Comparison of ENCODE assay signal across 12 mouse cellular contexts in the genomic region with DNA sequence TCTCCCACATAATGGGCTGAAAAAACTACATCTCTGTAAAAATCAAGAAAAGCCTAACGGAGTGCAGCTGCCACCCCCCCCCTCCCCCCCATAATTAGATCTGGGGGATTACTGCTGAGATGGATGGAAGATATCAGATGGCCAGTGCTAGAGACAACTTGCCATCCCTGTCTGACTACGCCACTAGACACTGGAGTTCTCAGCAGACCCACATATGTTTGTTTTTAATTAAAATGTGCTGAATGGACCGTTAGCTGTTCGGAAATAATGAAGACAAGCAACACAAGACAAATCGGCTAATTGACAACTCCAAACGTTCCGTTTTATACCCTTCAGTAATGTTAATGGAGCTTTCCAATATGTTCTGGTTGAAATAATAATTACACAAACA.
DNase-seq lines count a peak whose midpoint lies in the region; ATAC-seq and TF ChIP-seq lines count a peak whose summit lies in the region.
"Had no signal": no experiment of that assay in that cellular context is flagged by ENCODE, and none has a peak within 500 bp of the region (broad histone marks: within the 10 kb centered on the region; RNA-seq: fewer than 3 reads in every experiment).

No protein-coding gene starts in this region.

- H3K4me1 ChIP-seq in heart, adult 2 months (ENCODE audit: control insufficient read depth, insufficient read depth, low read length) = peaks cover 6% of the 10 kb centered on the region
- H3K4me1 ChIP-seq in heart, embryonic 10.5 days = 0 out of 2 replicates have a peak, but pooled peaks cover 6% of the 10 kb centered on the region
- no peaks in the 10 kb centered on the region for H3K4me1 ChIP-seq in lung, postnatal 0 days (ENCODE audit: insufficient read depth, low read depth, low read length)
- H3K4me1 ChIP-seq in midbrain, embryonic 10.5 days = peaks cover 22% of the 10 kb centered on the region
- H3K4me1 ChIP-seq: megakaryocyte, embryonic 14.5 days had no signal

- H3K27ac ChIP-seq in heart, adult 2 months = peak overlapping the region; percentile 13
- no peak overlapping the region for H3K27ac ChIP-seq in heart, embryonic 10.5 days
- H3K27ac ChIP-seq in lung, postnatal 0 days (ENCODE audit: low read length) = no peak overlapping the region
- H3K27ac ChIP-seq in midbrain, embryonic 10.5 days (replicated peaks) = 0 out of 2 replicates have a peak overlapping the region, but pooled peaks have one; percentile 9

- no peaks in the 10 kb centered on the region for H3K27me3 ChIP-seq in heart, adult 2 months (ENCODE audit: control insufficient read depth, insufficient read depth, low read length)
- no peaks in the 10 kb centered on the region for H3K27me3 ChIP-seq in heart, embryonic 10.5 days (ENCODE audit: insufficient read depth, poor library complexity, severe bottlenecking)
- H3K27me3 ChIP-seq in lung, postnatal 0 days (replicated peaks; ENCODE audit: insufficient read depth, low read length) = no peaks in the 10 kb centered on the region
- no peaks in the 10 kb centered on the region for H3K27me3 ChIP-seq in midbrain, embryonic 10.5 days (ENCODE audit: low read depth, poor library complexity, severe bottlenecking)
- H3K27me3 ChIP-seq: megakaryocyte, embryonic 14.5 days had no signal

- H3K4me2 ChIP-seq in lung, postnatal 0 days (replicated peaks; ENCODE audit: low read depth, low read length) = peak overlapping the region; percentile 25; the same call in 1 of the 2 replicates

- TF ChIP-seq EP300 in heart, adult 2 months (IDR thresholded peaks at IDR 0.05; ENCODE audit: insufficient read depth, low read depth, low read length) = no peak
- TF ChIP-seq EP300 in lung, postnatal 0 days (IDR thresholded peaks at IDR 0.05) = no peak

- WGBS in heart, adult 2 months = 78% methylated on average over 7 of the region's 7 CpGs
- WGBS in heart, embryonic 10.5 days = 83% methylated on average over 7 of the region's 7 CpGs
- WGBS in lung, postnatal 0 days = 66% methylated on average over 7 of the region's 7 CpGs
- 76% methylated on average over 7 of the region's 7 CpGs for WGBS in midbrain, embryonic 10.5 days

- no peak for TF ChIP-seq POLR2A in heart, adult 2 months (IDR thresholded peaks at IDR 0.05; ENCODE audit: insufficient read depth, low read depth, low read length)

- H3K4me3 ChIP-seq in heart, adult 2 months = no peak overlapping the region
- H3K4me3 ChIP-seq in heart, embryonic 10.5 days = no peak overlapping the region
- no peak overlapping the region for H3K4me3 ChIP-seq in lung, postnatal 0 days (ENCODE audit: low read depth, low read length)
- no peak overlapping the region for H3K4me3 ChIP-seq in midbrain, embryonic 10.5 days
- H3K4me3 ChIP-seq: megakaryocyte, embryonic 14.5 days had no signal

- ATAC-seq in lung, postnatal 0 days = no peak

- intact Hi-C loops in heart, adult 2 months (cut with DNase I) = no loop called here

- H3K9ac ChIP-seq in heart, adult 2 months (ENCODE audit: low read depth, low read length) = peak overlapping the region; percentile 30; the same call in 1 of the 2 replicates
- no peak overlapping the region for H3K9ac ChIP-seq in lung, postnatal 0 days (replicated peaks; ENCODE audit: low read depth)

- DNase-seq in heart, adult 2 months = no peak
- DNase-seq in heart, embryonic 10.5 days (ENCODE audit: low spot score) = no peak
- DNase-seq in lung, postnatal 0 days (ENCODE audit: low spot score) = no peak
- no peak for DNase-seq in lung, postnatal 10 days
- DNase-seq in midbrain, embryonic 10.5 days (ENCODE audit: low spot score) = no peak
- no peak for DNase-seq in frontal cortex, postnatal 14 days (ENCODE audit: low spot score in 2 of 2)
- no peak for DNase-seq in right cerebral cortex, postnatal 4 days
- DNase-seq in layer of hippocampus, postnatal 25 days (ENCODE audit: extremely low spot score in 1 of 2, low spot score in 1 of 2) = no peak
- DNase-seq: cerebellum, adult 9-11 months; kidney, postnatal 10 days; liver had no signal

- H3K36me3 ChIP-seq in heart, adult 2 months (ENCODE audit: control insufficient read depth, insufficient read depth, low read length) = no peaks in the 10 kb centered on the region
- H3K36me3 ChIP-seq in heart, embryonic 10.5 days = no peaks in the 10 kb centered on the region
- no peaks in the 10 kb centered on the region for H3K36me3 ChIP-seq in lung, postnatal 0 days (ENCODE audit: insufficient read depth, low read length)
- no peaks in the 10 kb centered on the region for H3K36me3 ChIP-seq in midbrain, embryonic 10.5 days

- H3K79me2 ChIP-seq in heart, adult 2 months (replicated peaks; ENCODE audit: control insufficient read depth, insufficient read depth, low read length) = no peaks in the 10 kb centered on the region

- no peak for TF ChIP-seq CTCF in heart, adult 2 months (IDR thresholded peaks at IDR 0.05)
- no peak for TF ChIP-seq CTCF in lung, postnatal 0 days (IDR thresholded peaks at IDR 0.05)

- H3K9me3 ChIP-seq in heart, embryonic 10.5 days = no peaks in the 10 kb centered on the region
- no peaks in the 10 kb centered on the region for H3K9me3 ChIP-seq in lung, postnatal 0 days (ENCODE audit: low read length)
- H3K9me3 ChIP-seq in midbrain, embryonic 10.5 days (replicated peaks) = no peaks in the 10 kb centered on the region
- H3K9me3 ChIP-seq: megakaryocyte, embryonic 14.5 days had no signal

Comparison
In these comparisons a context has a peak if more than half of its experiments do, and no peak if none do; other contexts are left out.
1. H3K27ac ChIP-seq: peak in heart, adult 2 months (single experiment) and midbrain, embryonic 10.5 days (single experiment); none in heart, embryonic 10.5 days (single experiment) and lung, postnatal 0 days (single experiment).